Mouse (Mus musculus): Measurements from ENCODE around the gene Tspan4. TPM values are rescaled to one million over a fixed set of nuclear protein-coding genes. Genes with fewer than 3 reads are reported as not detected.

Gene Tspan4
- total RNA-seq, 1 experiment = 75.9 TPM

DNA sequence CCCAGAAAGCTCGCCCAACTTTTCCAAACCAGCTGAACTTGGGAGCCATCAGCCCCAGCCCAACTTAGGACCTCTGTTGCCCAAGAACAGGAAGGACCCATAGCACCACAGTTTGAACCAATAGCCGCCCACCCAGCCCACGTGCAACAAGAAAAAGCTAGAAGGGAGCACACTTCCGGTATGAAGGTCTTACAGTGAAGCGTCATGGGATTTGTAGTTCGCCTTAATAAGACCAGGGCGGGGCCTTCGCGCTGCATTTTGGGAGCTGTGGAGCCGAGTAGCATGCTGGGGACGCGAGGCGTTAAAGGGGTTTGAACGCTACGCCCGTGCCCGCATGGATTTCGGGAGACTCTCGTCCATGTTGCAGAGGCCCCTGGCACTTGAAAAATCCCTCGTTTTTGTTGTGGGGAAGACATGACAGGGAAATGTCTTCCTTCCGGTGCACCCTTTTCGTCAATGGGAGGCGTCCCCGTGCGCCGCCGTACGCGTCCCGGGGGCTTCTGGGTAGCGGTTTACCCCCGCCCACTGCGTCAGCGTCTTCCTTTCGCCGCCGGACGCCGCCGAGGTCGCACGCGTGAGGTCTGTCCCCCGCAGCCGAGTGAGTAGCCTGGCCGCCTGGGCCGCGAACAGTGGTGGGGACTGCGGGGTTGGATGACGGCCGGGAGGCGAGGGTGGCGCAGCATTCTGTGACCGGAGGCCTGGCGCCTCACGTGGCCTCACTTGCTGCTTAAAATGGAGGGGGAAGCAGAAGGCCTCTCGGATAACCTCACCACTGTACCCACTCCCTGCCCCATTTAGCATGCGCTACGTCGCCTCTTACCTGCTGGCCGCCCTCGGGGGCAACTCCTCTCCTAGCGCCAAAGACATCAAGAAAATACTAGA, 27.7 kb upstream of the Tspan4 start, which contains the start of gene Rplp2:
Rplp2 (plus strand) TSS at position 261 of the 882 bp plus-strand sequence.
- Histone ChIP-seq H3K27ac (ENCODE audit: insufficient read depth, low read depth, low read length, poor library complexity, severe bottlenecking) (peak within 1 kb of the TSS; percentile 84), H3K4me3 (ENCODE audit: insufficient read depth in 1 of 2, low read depth in 1 of 2, low read length in 2 of 2, poor library complexity in 1 of 2, severe bottlenecking in 1 of 2) (peak within 1 kb of the TSS; percentile 89 to 93), H3K4me1 (ENCODE audit: control insufficient read depth in 2 of 2, insufficient read depth in 2 of 2, low read length in 2 of 2, poor library complexity in 1 of 2) (peaks cover 0 to 11% of the 10 kb centered on the region in 2 experiments; a peak in 2 of 4 replicates), H3K9me3 (ENCODE audit: control insufficient read depth, insufficient read depth, low read depth, low read length) (no peaks in the 10 kb centered on the region), H3K9ac (ENCODE audit: insufficient read depth, low read depth, low read length, poor library complexity, severe bottlenecking) (peak within 1 kb of the TSS; percentile 98), H3K36me3 (ENCODE audit: control insufficient read depth, insufficient read depth, low read length, poor library complexity, severe bottlenecking) (peaks cover 41% of the 10 kb centered on the region)
- DNase-seq (ENCODE audit: low read depth, low spot score) = peak; percentile 90
- TF ChIP-seq MAFK (IDR thresholded peaks at IDR 0.05; ENCODE audit: insufficient read depth, low read depth, low read length) (0 out of 2 replicates have a peak, but pooled peaks have one; percentile 8), HCFC1 (IDR thresholded peaks at IDR 0.05; ENCODE audit: borderline replicate concordance, insufficient read depth, low read length) (peak; percentile 93), ZC3H11A (IDR thresholded peaks at IDR 0.05; ENCODE audit: borderline replicate concordance, low read depth, low read length) (no peak), CHD2 (IDR thresholded peaks at IDR 0.05; ENCODE audit: low read depth, low read length) (no peak), ZNF384 (IDR thresholded peaks at IDR 0.05; ENCODE audit: low read depth, low read length) (peak; percentile 73; the same call in 1 of the 2 replicates)
- in situ Hi-C loops (cut with MboI; ENCODE audit: low sequenced_read_pairs in 2 of 2, unreplicated experiment in 2 of 2) = no loop called here

GRCm38 (mm10) chr7:141451928-141452327, 23.1 kb upstream of the Tspan4 start:
- DNase-seq (ENCODE audit: low read depth, low spot score) = no peak
- no peak overlapping the region for H3K27ac ChIP-seq (ENCODE audit: insufficient read depth, low read depth, low read length, poor library complexity, severe bottlenecking)
- H3K4me1 ChIP-seq (ENCODE audit: control insufficient read depth in 2 of 2, insufficient read depth in 2 of 2, low read length in 2 of 2, poor library complexity in 1 of 2) = peaks cover 0 to 11% of the 10 kb centered on the region in 2 experiments; a peak in 1 of 4 replicates
- H3K9ac ChIP-seq (ENCODE audit: insufficient read depth, low read depth, low read length, poor library complexity, severe bottlenecking) = no peak overlapping the region
- TF ChIP-seq CHD2 (IDR thresholded peaks at IDR 0.05; ENCODE audit: low read depth, low read length) (no peak), ZC3H11A (IDR thresholded peaks at IDR 0.05; ENCODE audit: borderline replicate concordance, low read depth, low read length) (no peak), ZNF384 (IDR thresholded peaks at IDR 0.05; ENCODE audit: low read depth, low read length) (no peak), HCFC1 (IDR thresholded peaks at IDR 0.05; ENCODE audit: borderline replicate concordance, insufficient read depth, low read length) (no peak), MAFK (IDR thresholded peaks at IDR 0.05; ENCODE audit: insufficient read depth, low read depth, low read length) (no peak)
- no peak overlapping the region for H3K4me3 ChIP-seq (ENCODE audit: insufficient read depth in 1 of 2, low read depth in 1 of 2, low read length in 2 of 2, poor library complexity in 1 of 2, severe bottlenecking in 1 of 2)
- in situ Hi-C loops (cut with MboI; ENCODE audit: low sequenced_read_pairs in 2 of 2, unreplicated experiment in 2 of 2) = no loop called here
- no peaks in the 10 kb centered on the region for H3K9me3 ChIP-seq (ENCODE audit: control insufficient read depth, insufficient read depth, low read depth, low read length)
- peaks cover 36% of the 10 kb centered on the region for H3K36me3 ChIP-seq (ENCODE audit: control insufficient read depth, insufficient read depth, low read length, poor library complexity, severe bottlenecking)

DNA sequence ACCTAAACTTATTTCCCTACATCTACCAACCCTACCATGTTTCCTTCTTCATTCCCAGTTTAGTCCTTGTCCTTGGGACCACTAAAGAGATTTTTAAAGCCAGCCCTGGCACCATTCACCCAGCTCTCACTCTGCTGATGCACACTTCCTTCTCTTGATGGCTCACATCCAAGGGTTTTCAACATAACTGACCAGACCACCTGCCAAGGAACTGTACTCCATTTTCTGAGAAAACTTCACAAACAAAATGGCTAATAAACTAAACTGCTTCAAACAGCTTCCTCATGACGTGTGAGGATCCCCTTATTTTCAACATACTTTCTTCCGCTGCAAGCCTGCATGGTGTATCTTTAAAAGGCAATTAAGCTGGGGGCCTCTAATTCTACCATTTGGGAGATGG, 21.4 kb upstream of the Tspan4 start:
- peaks cover 29% of the 10 kb centered on the region for H3K36me3 ChIP-seq (ENCODE audit: control insufficient read depth, insufficient read depth, low read length, poor library complexity, severe bottlenecking)
- H3K27ac ChIP-seq (ENCODE audit: insufficient read depth, low read depth, low read length, poor library complexity, severe bottlenecking) = no peak overlapping the region
- DNase-seq (ENCODE audit: low read depth, low spot score) = no peak
- H3K4me1 ChIP-seq (ENCODE audit: control insufficient read depth in 2 of 2, insufficient read depth in 2 of 2, low read length in 2 of 2, poor library complexity in 1 of 2) = peaks cover 0 to 11% of the 10 kb centered on the region in 2 experiments; a peak in 1 of 4 replicates
- no peaks in the 10 kb centered on the region for H3K9me3 ChIP-seq (ENCODE audit: control insufficient read depth, insufficient read depth, low read depth, low read length)
- no peak for TF ChIP-seq HCFC1 (IDR thresholded peaks at IDR 0.05; ENCODE audit: borderline replicate concordance, insufficient read depth, low read length)
- TF ChIP-seq CHD2 (IDR thresholded peaks at IDR 0.05; ENCODE audit: low read depth, low read length) = no peak
- no peak for TF ChIP-seq MAFK (IDR thresholded peaks at IDR 0.05; ENCODE audit: insufficient read depth, low read depth, low read length)
- TF ChIP-seq ZNF384 (IDR thresholded peaks at IDR 0.05; ENCODE audit: low read depth, low read length) = no peak
- no peak for TF ChIP-seq ZC3H11A (IDR thresholded peaks at IDR 0.05; ENCODE audit: borderline replicate concordance, low read depth, low read length)
- in situ Hi-C loops (cut with MboI; ENCODE audit: low sequenced_read_pairs in 2 of 2, unreplicated experiment in 2 of 2) = no loop called here
- H3K4me3 ChIP-seq (ENCODE audit: insufficient read depth in 1 of 2, low read depth in 1 of 2, low read length in 2 of 2, poor library complexity in 1 of 2, severe bottlenecking in 1 of 2) = no peak overlapping the region
- no peak overlapping the region for H3K9ac ChIP-seq (ENCODE audit: insufficient read depth, low read depth, low read length, poor library complexity, severe bottlenecking)

DNA sequence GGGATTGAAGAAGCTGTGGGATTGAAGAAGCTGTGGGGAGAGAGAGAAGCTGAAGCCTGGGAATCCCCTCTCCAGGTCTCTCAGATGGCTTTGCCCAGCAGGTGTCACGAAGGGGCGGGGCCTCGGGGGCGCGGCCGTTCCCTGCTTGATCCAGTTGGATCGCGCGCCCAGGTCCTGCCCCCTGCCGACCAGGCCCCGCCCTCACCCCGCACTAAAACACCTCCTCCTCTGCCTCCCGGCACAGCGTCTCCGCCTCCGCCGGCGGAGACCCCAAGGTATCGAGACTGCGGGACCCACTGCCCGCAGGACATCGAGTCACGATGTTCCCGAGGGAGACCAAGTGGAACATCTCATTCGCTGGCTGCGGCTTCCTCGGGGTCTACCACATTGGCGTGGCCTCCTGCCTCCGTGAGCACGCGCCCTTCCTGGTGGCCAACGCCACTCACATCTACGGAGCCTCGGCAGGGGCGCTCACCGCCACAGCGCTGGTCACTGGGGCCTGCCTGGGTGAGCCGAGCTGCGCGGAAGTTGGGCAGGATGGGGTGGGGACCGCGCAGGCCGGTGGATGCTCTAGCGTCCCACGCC, 20.0 kb upstream of the Tspan4 start, which contains the start of gene Pnpla2:
Pnpla2 (plus strand) TSS at position 232 of the 585 bp plus-strand sequence.
- H3K36me3 ChIP-seq (ENCODE audit: control insufficient read depth, insufficient read depth, low read length, poor library complexity, severe bottlenecking) = peaks cover 18% of the 10 kb centered on the region
- TF ChIP-seq HCFC1 (IDR thresholded peaks at IDR 0.05; ENCODE audit: borderline replicate concordance, insufficient read depth, low read length) (no peak; the same call in 1 of the 2 replicates), MAFK (IDR thresholded peaks at IDR 0.05; ENCODE audit: insufficient read depth, low read depth, low read length) (no peak), ZC3H11A (IDR thresholded peaks at IDR 0.05; ENCODE audit: borderline replicate concordance, low read depth, low read length) (no peak), ZNF384 (IDR thresholded peaks at IDR 0.05; ENCODE audit: low read depth, low read length) (no peak), CHD2 (IDR thresholded peaks at IDR 0.05; ENCODE audit: low read depth, low read length) (no peak)
- peaks cover 0 to 20% of the 10 kb centered on the region in 2 experiments; a peak in 2 of 4 replicates for H3K4me1 ChIP-seq (ENCODE audit: control insufficient read depth in 2 of 2, insufficient read depth in 2 of 2, low read length in 2 of 2, poor library complexity in 1 of 2)
- H3K9me3 ChIP-seq (ENCODE audit: control insufficient read depth, insufficient read depth, low read depth, low read length) = no peaks in the 10 kb centered on the region
- H3K9ac ChIP-seq (ENCODE audit: insufficient read depth, low read depth, low read length, poor library complexity, severe bottlenecking) = peak within 1 kb of the TSS; percentile 74
- no peak within 1 kb of the TSS for H3K27ac ChIP-seq (ENCODE audit: insufficient read depth, low read depth, low read length, poor library complexity, severe bottlenecking)
- DNase-seq (ENCODE audit: low read depth, low spot score) = peak; percentile 95
- peak within 1 kb of the TSS; percentile 68 to 91 for H3K4me3 ChIP-seq (ENCODE audit: insufficient read depth in 1 of 2, low read depth in 1 of 2, low read length in 2 of 2, poor library complexity in 1 of 2, severe bottlenecking in 1 of 2)
- in situ Hi-C loops (cut with MboI; ENCODE audit: low sequenced_read_pairs in 2 of 2, unreplicated experiment in 2 of 2) = no loop called here
